In the genomic region with DNA sequence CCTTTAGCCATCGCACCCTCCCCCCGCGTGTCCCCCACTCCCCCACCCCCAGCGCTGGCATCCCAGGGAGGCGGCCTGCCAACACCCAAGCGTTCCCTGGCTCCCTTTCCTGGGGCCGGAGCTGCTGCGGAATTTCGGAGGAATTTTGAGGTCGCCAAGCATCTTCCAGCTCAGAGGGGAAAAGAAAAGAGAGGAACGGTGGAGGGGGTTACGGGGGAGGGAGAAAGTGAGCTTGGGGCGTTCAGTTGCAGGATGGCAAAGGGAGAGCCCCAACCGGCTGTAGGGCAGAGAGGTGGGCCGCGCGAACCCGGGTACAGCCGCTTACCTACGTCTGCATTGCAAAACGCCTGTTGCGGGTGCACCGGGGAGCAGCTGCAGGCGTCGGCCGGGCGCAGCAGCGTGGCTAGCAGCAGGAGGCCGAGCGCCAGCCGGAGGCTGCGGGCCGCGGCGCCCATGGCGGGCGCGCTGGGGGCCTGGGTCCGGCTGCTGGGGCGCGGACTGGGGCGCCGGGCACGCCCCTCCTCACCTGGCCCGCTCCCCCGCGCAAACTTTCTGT, we compare ENCODE assay signal across 8 mouse cellular contexts. TPM values are rescaled to one million over a fixed set of nuclear protein-coding genes. Genes with fewer than 3 reads are reported as not detected.
DNase-seq lines count a peak whose midpoint lies in the region; ATAC-seq and TF ChIP-seq lines count a peak whose summit lies in the region.

No protein-coding gene starts in this region.

- peak overlapping the region; percentile 69 for H3K4me3 ChIP-seq in forebrain, embryonic 11.5 days (ENCODE audit: low read depth, low read length)
- H3K4me3 ChIP-seq in hindbrain, embryonic 12.5 days: peak overlapping the region; percentile 72
- peak overlapping the region; percentile 89 for H3K4me3 ChIP-seq in lung, adult 2 months (replicated peaks; ENCODE audit: extremely low read depth, low read depth, low read length)
- H3K4me3 ChIP-seq in small intestine, adult 2 months (ENCODE audit: low read depth, low read length): peak overlapping the region; percentile 76

- H3K4me2 ChIP-seq in forebrain, embryonic 11.5 days (ENCODE audit: low read depth, low read length, severe bottlenecking): peak overlapping the region; percentile 67
- H3K4me2 ChIP-seq in hindbrain, embryonic 12.5 days (replicated peaks): peak overlapping the region; percentile 84

- H3K4me1 ChIP-seq in forebrain, embryonic 11.5 days (replicated peaks; ENCODE audit: control insufficient read depth, insufficient read depth, low read length): peaks cover 9% of the 10 kb centered on the region; the same call in 1 of the 2 replicates
- peaks cover 22% of the 10 kb centered on the region for H3K4me1 ChIP-seq in hindbrain, embryonic 12.5 days
- H3K4me1 ChIP-seq in lung, adult 2 months (ENCODE audit: control insufficient read depth, insufficient read depth, low read length): peaks cover 7% of the 10 kb centered on the region; the same call in 1 of the 2 replicates
- H3K4me1 ChIP-seq in small intestine, adult 2 months (ENCODE audit: control insufficient read depth, insufficient read depth, insufficient read length, low read length): peaks cover 3% of the 10 kb centered on the region

- TF ChIP-seq POLR2A in lung, adult 2 months (IDR thresholded peaks at IDR 0.05; ENCODE audit: borderline replicate concordance, extremely low read depth, low read depth, low read length): no peak
- TF ChIP-seq POLR2A in small intestine, adult 2 months (IDR thresholded peaks at IDR 0.05; ENCODE audit: low read depth, low read length): no peak

- no peak; the same call in none of the 2 replicates for ATAC-seq in forebrain, embryonic 11.5 days (replicated peaks; ENCODE audit: low FRiP score)
- ATAC-seq in hindbrain, embryonic 12.5 days (ENCODE audit: low FRiP score): peak; percentile 78

- H3K9ac ChIP-seq in forebrain, embryonic 11.5 days (ENCODE audit: low read length): peak overlapping the region; percentile 89
- peak overlapping the region; percentile 93 for H3K9ac ChIP-seq in hindbrain, embryonic 12.5 days

- no peaks in the 10 kb centered on the region for H3K36me3 ChIP-seq in forebrain, embryonic 11.5 days (ENCODE audit: control insufficient read depth, insufficient read depth, low read length)
- no peaks in the 10 kb centered on the region for H3K36me3 ChIP-seq in hindbrain, embryonic 12.5 days
- H3K36me3 ChIP-seq in small intestine, adult 2 months (ENCODE audit: control insufficient read depth, insufficient read depth, low read length): no peaks in the 10 kb centered on the region

- no peaks in the 10 kb centered on the region for H3K27me3 ChIP-seq in forebrain, embryonic 11.5 days (ENCODE audit: control insufficient read depth, insufficient read depth, low read length)
- no peaks in the 10 kb centered on the region for H3K27me3 ChIP-seq in hindbrain, embryonic 12.5 days
- H3K27me3 ChIP-seq in small intestine, adult 2 months (ENCODE audit: control insufficient read depth, insufficient read depth, low read length): peaks cover 9% of the 10 kb centered on the region; the same call in 1 of the 2 replicates

- peak overlapping the region; percentile 58 for H3K27ac ChIP-seq in forebrain, embryonic 11.5 days (ENCODE audit: low read depth, low read length)
- peak overlapping the region; percentile 89 for H3K27ac ChIP-seq in hindbrain, embryonic 12.5 days
- H3K27ac ChIP-seq in small intestine, adult 2 months (ENCODE audit: insufficient read depth, low read depth, low read length): peak overlapping the region; percentile 38

- TF ChIP-seq CTCF in lung, adult 2 months (IDR thresholded peaks at IDR 0.05; ENCODE audit: insufficient read depth, low read length): no peak
- no peak for TF ChIP-seq CTCF in small intestine, adult 2 months (IDR thresholded peaks at IDR 0.05; ENCODE audit: extremely low read depth, insufficient read length, insufficient replicate concordance, low read depth, low read length)

- no peaks in the 10 kb centered on the region for H3K9me3 ChIP-seq in forebrain, embryonic 11.5 days (ENCODE audit: control insufficient read depth, low read length)
- no peaks in the 10 kb centered on the region for H3K9me3 ChIP-seq in hindbrain, embryonic 12.5 days (replicated peaks)

- under 1% methylated on average over 39 of the region's 47 CpGs for WGBS in forebrain, embryonic 11.5 days
- under 1% methylated on average over 42 of the region's 47 CpGs for WGBS in hindbrain, embryonic 12.5 days
- 2% methylated on average over 47 of the region's 47 CpGs for WGBS in lung, adult 2 months
- WGBS in small intestine, adult 2 months: under 1% methylated on average over 46 of the region's 47 CpGs

- DNase-seq in adrenal gland, postnatal 14 days: peak; percentile 48
- DNase-seq in adrenal gland, adult 8-10 months: no peak
- peak; percentile 58 for DNase-seq in right cerebral cortex, postnatal 4 days
- DNase-seq in right cerebral cortex, adult 2 months (ENCODE audit: low spot score in 2 of 2): no peak
- no peak for DNase-seq in forebrain, embryonic 11.5 days (ENCODE audit: low spot score)
- DNase-seq in lung, adult 2 months: peak; percentile 63

RNA-seq across cellular contexts. Expression of a gene that starts 0.8 kb away (rescaled TPM):
- total RNA-seq in adrenal gland, postnatal 14 days (2021): 78.9 and 94.3 TPM in 2 replicates
- total RNA-seq in adrenal gland, adult 8-10 months (2022): 100 to 1,000 TPM in 3 of 4 experiments, 10 to 100 TPM in 1; 95.5 to 261 (median 186) TPM
- polyA plus RNA-seq in forebrain, embryonic 11.5 days (2014; fragmentation: Nextera tagmentation; extraction: Ambion mirVana): 48.0 and 50.8 TPM in 2 replicates
- 66.2 and 68.3 TPM in 2 replicates for polyA plus RNA-seq in hindbrain, embryonic 12.5 days (2016; fragmentation: Nextera tagmentation; extraction: Ambion mirVana)
- polyA plus RNA-seq in lung, adult 2 months (2012; rRNA removed): 353 and 397 TPM in 2 replicates
- 22.6 and 27.7 TPM in 2 replicates for polyA plus RNA-seq in small intestine, adult 2 months (2012; rRNA removed)

RNA-seq across cellular contexts. Expression of a gene that starts 12.4 kb away (rescaled TPM):
- 0.67 and 1.7 TPM in 2 replicates for total RNA-seq in adrenal gland, postnatal 14 days (2021)
- 1 to 10 TPM in 2 of 4 experiments, under 1 TPM in 2; 0.41 to 2.9 (median 1.6) TPM for total RNA-seq in adrenal gland, adult 8-10 months (2022)
- 0.44 and 0.60 TPM in 2 replicates for polyA plus RNA-seq in forebrain, embryonic 11.5 days (2014; fragmentation: Nextera tagmentation; extraction: Ambion mirVana)
- 0.43 and 0.48 TPM in 2 replicates for polyA plus RNA-seq in hindbrain, embryonic 12.5 days (2016; fragmentation: Nextera tagmentation; extraction: Ambion mirVana)
- 0.28 and 0.32 TPM in 2 replicates for polyA plus RNA-seq in lung, adult 2 months (2012; rRNA removed)
- 0.04 TPM in 1 of 2 replicates, not detected in the other for polyA plus RNA-seq in small intestine, adult 2 months (2012; rRNA removed)

RNA-seq across cellular contexts. Expression of a gene that starts 47.2 kb away (rescaled TPM):
- 51.1 and 59.7 TPM in 2 replicates for total RNA-seq in adrenal gland, postnatal 14 days (2021)
- total RNA-seq in adrenal gland, adult 8-10 months (2022): 100 to 1,000 TPM in 2 of 4 experiments, 10 to 100 TPM in 2; 88.8 to 112 (median 98.8) TPM
- polyA plus RNA-seq in forebrain, embryonic 11.5 days (2014; fragmentation: Nextera tagmentation; extraction: Ambion mirVana): 0.71 and 1.1 TPM in 2 replicates
- 2.3 and 3.3 TPM in 2 replicates for polyA plus RNA-seq in hindbrain, embryonic 12.5 days (2016; fragmentation: Nextera tagmentation; extraction: Ambion mirVana)
- polyA plus RNA-seq in lung, adult 2 months (2012; rRNA removed): 259 and 311 TPM in 2 replicates
- polyA plus RNA-seq in small intestine, adult 2 months (2012; rRNA removed): 372 and 739 TPM in 2 replicates

Comparison
In these comparisons a context has a peak if more than half of its experiments do, and no peak if none do; other contexts are left out.
1. DNase-seq: peak in adrenal gland, postnatal 14 days (single experiment), right cerebral cortex, postnatal 4 days (single experiment) and lung, adult 2 months (single experiment); none in adrenal gland, adult 8-10 months (single experiment), right cerebral cortex, adult 2 months (0 of 2) and forebrain, embryonic 11.5 days (single experiment).
2. H3K27ac ChIP-seq: peak in every context shown above with its lines; median percentile 89 in hindbrain, embryonic 12.5 days; 58 in forebrain, embryonic 11.5 days; 38 in small intestine, adult 2 months.
3. RNA of a gene that starts 47.2 kb away (polyA plus RNA-seq): 372 to 739 TPM in small intestine, adult 2 months and 259 to 311 TPM in lung, adult 2 months; 2.3 to 3.3 TPM in hindbrain, embryonic 12.5 days and 0.71 to 1.1 TPM in forebrain, embryonic 11.5 days; every median in the first group is over 10 times any median in the second.
4. Peak in every context shown above with its lines, with median percentiles within 50 percentile points of each other: H3K4me3 ChIP-seq.